Mouse (Mus musculus) lung, postnatal 14 days (tissue): ENCODE data around the gene Enthd1.
A peak's percentile ranks its signal among the peaks of the same experiment; 100 is the strongest.
"Not testable (repeated sequence)": the region's sequence is repeated elsewhere in the genome, so short reads cannot be mapped to it uniquely, and the experiment has no call there.

Experiments
- DNase-seq: peaks from one replicate; pipeline ENCODE4 v3.0.0; 2021

Enthd1 gene

GRCm38 (mm10) chr15:80565106-80565665 lies at the start of gene Enthd1:
Gene Enthd1, minus strand, starts transcription at chr15:80565156.
- no peak for DNase-seq

DNA sequence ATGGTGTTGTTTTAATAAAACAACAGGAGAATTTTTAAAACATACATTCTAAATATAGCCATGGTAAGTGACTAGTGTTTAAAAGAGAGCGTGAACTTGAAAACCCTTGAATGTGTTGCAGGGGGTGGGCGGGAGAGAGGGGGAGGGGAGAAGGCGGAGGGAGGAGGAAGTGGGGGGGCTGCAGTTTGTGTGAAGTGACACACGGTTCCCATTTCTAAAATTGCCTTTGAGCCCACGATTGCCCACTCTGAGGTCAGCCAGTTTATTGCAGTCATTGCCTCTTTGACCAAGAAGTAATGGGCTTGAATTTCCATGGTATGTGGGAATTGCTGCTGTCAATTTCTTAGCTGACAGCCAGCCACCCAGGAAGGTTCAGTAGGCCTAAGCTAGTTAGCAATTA lies 48.9 kb upstream of the Enthd1 start:
- no peak for DNase-seq

GRCm38 (mm10) chr15:80611478-80611877 lies 46.5 kb upstream of the Enthd1 start:
- no peak for DNase-seq

DNA sequence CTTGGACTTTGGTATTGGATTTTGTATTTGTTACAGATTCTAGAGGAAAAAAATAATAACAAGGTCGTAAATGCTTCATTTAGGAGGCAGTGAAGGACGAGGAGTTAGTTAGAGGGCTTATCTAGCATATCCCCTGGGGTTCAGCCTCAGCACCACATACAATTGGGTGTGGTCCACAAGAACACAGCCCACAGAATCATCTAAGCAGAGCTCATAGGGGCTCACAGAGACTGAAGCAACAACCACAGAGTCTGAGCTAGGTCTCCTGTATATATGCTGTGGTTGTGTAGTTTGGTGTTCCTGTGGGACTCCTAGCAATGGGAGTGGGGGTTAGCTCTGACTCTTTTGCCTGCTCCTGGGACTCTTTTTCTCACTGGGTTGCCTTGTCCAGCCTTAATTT lies 45.4 kb upstream of the Enthd1 start:
- DNase-seq: no peak

GRCm38 (mm10) chr15:80607970-80608369 lies 43.0 kb upstream of the Enthd1 start:
- DNase-seq: no peak

- DNase-seq: no peak
Observed at GRCm38 (mm10) chr15:80604026-80604425, 39.1 kb upstream of the Enthd1 start.

- no peak for DNase-seq
Observed at GRCm38 (mm10) chr15:80602487-80602886, 37.5 kb upstream of the Enthd1 start.

DNA sequence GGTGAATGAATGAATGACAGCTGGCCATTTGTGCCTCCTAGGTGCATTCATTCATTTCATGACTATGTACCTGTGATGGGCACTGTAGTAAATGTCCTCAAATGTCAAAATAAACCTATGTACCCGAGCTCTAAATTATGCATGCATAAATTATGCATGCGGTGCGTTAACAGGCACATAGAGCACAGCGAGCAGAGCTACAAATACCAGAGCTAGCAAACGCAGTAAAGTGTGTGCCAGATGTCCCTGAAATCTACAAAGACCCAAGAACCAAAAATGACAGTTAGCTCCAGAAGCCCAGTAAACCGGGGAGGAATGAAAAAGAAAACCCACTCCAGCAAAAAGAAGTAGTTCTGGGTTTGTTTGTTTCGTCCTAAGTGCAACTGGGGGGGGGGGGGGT lies 36.5 kb upstream of the Enthd1 start:
- no peak for DNase-seq

DNA sequence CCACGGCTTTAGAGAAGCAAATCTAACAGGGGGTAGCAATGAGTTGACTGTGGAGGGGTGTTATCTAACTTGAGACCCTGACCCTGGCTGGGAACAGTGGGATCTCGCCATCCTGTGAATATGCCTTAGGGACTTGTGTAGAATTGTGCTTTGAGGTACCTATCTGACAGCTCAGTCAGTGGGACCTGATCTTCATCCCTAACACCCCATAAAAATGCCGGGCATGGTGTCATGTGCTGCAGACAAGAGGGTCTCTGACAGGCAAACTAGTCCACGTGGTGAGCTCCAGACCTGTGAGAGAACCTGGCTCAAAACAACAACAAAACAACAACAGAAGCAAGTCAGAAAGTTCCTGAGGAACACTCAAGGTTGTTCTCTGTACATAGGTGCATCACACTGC lies 34.9 kb upstream of the Enthd1 start:
- no peak for DNase-seq

- peak; percentile 75 for DNase-seq
Observed at GRCm38 (mm10) chr15:80599213-80599750, 34.3 kb upstream of the Enthd1 start.

DNA sequence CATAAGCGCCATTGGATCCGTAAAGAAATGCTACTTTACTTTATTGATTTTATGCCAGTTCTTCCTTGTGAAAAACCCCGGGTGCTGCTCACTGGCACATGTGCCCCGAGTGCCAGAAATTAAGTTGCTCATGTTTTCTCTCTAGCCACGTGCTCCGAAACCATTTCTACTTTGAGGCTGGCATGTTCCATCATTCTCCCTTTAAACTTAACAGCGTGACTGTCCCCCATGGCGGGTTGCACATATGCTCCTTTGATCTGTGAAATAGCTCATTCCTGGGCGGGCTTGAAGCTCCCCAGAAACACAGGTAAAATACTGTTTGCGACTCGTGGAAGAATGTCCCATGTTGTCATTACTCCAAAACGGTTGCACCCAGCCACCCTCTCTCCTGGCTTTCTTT lies 33.8 kb upstream of the Enthd1 start:
- no peak for DNase-seq

DNA sequence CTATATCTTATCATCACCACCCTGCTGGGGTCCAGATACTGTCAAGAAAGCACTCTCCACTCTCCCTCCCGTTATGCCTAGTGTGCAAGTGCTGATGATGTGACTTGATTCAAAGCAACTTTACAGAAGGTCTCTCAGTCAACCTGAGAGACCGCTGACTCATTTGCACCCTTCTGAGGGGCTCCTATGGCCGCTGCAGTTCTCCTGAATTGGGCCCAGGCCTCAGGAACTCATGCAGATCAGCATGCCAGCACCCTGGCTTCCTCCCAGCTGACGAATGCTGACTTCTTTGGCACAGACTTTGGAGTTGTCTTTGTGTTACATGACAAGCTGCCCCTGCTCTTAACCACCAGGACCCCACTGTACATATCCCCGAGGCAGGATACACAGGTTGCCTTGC lies 28.9 kb upstream of the Enthd1 start:
- DNase-seq: no peak

DNA sequence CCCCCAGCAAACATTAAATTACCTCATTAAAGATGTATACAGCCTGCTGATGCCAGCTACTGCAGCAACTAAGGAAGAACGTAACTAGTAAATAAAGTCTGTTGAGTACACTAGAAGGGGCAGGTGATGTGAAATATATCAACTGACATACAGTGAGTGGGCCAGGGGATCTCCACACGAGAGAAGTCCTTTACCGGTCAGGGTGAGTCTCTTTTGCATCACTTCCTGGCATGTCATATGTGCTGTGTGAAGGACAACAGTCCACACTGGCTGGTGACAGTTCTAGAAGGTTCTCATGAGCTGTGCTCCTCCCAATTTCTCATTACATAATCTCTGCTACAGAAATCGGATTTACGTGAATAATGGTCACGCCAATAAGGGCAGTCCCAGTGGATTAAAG lies 27.8 kb upstream of the Enthd1 start:
- DNase-seq: no peak

DNA sequence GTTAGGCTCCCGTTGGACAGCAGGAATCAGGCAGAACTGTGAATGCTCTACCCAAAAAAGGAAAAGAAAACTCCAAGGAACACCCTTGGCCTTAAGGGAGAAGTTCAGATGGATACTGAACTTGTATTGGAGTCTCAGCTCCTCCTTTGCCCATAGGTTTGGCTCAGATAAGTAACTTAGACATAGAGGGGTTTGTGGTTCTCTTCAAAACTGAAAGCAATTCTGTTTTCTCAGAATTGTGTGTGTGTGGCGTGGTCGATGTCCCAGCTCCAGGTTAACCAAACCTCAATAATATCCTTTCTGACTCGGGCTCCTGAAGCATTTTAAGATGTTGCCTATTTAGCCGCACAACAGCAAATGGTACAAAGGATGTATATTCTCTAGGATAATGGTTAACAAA lies 25.7 kb upstream of the Enthd1 start:
- no peak for DNase-seq

- DNase-seq: no peak
Observed at GRCm38 (mm10) chr15:80586296-80586695, 21.3 kb upstream of the Enthd1 start.

GRCm38 (mm10) chr15:80582581-80583495 lies 17.9 kb upstream of the Enthd1 start:
- DNase-seq: peak; percentile 17

DNA sequence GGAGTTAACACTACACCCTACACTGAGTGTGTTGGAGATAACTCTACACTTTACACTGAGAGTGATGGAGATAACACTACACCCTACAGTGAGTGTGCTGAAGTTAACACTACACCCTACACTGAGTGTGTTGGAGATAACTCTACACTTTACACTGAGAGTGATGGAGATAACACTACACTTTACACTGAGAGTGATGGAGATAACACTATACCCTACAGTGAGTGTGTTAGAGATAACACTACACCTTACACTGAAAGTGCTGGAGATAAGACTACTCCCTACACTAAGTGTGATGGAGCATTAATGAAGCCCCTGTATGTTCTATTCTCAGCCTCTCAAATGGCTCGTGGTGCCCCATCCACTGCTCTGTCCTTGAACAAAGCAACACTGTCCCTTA lies 15.6 kb upstream of the Enthd1 start:
- not testable (repeated sequence) for DNase-seq

GRCm38 (mm10) chr15:80579121-80579520 lies 14.2 kb upstream of the Enthd1 start:
- DNase-seq: no peak

- DNase-seq: no peak
Observed at GRCm38 (mm10) chr15:80577166-80577960, 12.4 kb upstream of the Enthd1 start.

- no peak for DNase-seq
Observed at GRCm38 (mm10) chr15:80576415-80576994, 11.5 kb upstream of the Enthd1 start.

- no peak for DNase-seq
Observed at GRCm38 (mm10) chr15:80575817-80576370, 10.9 kb upstream of the Enthd1 start.

DNA sequence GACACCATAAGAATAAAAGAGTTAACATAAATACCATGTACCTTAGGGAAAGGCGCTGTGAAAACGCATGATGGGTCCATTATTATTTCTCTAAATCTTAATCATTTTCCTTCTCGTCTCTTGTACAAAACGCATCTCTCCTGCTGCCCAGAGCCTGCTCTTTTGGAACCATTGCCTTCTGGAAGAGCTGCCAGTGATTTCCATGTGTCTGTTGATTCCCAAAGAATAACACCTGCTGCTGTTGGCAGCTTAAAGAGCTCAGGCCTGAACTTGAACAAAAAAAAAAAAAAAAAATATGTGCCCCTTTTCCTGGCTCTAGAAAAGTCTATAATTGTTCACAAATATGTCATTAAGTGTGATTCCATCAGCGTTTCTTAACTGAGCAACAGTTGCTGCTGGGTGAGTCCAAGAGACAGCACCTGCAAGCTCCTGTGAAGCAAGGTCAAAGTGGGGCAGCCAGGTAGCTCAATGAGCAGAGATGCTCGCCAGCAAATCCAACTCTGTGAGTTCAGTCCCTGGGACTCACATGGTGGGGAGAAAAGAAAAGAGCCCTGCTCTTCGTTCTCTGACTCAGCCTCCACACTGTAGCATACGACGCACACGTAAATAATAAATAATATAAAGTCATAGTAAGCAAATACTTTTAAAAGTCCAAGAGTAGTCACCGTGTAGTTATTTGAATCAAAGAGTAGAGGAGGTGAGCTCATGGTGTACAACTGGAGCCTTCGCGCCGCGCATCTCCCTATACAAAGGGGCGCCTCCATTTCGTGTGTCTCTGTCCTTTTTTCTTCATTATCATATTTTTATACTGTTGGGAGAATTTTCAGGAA lies 9.5 kb upstream of the Enthd1 start:
- no peak for DNase-seq
